Mouse (Mus musculus): ENCODE results near the gene Kcna5. TPM values are rescaled to one million over a fixed set of nuclear protein-coding genes. Genes with fewer than 3 reads are reported as not detected.

The Kcna5 gene
- polyA plus RNA-seq, 2 experiments: 0.03 to 0.04 TPM

GRCm38 (mm10) chr6:126531306-126531705 is 3.9 kb downstream of the Kcna5 start:
- no peak for ATAC-seq (ENCODE audit: insufficient read depth)
- H3K4me3 ChIP-seq (ENCODE audit: insufficient read depth in 1 of 2, low read depth in 2 of 2, low read length in 2 of 2): no peak overlapping the region
- no peaks in the 10 kb centered on the region for H3K4me1 ChIP-seq (replicated peaks; ENCODE audit: control insufficient read depth in 2 of 2, insufficient read depth in 2 of 2, low read length in 1 of 2)
- H3K27me3 ChIP-seq (ENCODE audit: control insufficient read depth, insufficient read depth, low read length): peaks cover 7% of the 10 kb centered on the region
- H3K36me3 ChIP-seq (replicated peaks; ENCODE audit: control insufficient read depth, insufficient read depth, low read depth): no peaks in the 10 kb centered on the region
- H3K9ac ChIP-seq (replicated peaks): no peak overlapping the region
- no peak overlapping the region for H3K27ac ChIP-seq
- TF ChIP-seq CTCF (IDR thresholded peaks at IDR 0.05; ENCODE audit: low read depth) (no peak), EP300 (IDR thresholded peaks at IDR 0.05; ENCODE audit: low read depth) (no peak)
- WGBS (ENCODE audit: insufficient replicate concordance): 57% methylated on average over 4 of the region's 4 CpGs
- no peaks in the 10 kb centered on the region for H3K9me3 ChIP-seq (ENCODE audit: control insufficient read depth, low read length)
- DNase-seq (ENCODE audit: low read depth in 3 of 3, low spot score in 3 of 3): no peak
- no peak overlapping the region for H3K4me2 ChIP-seq (ENCODE audit: low read depth)

- H3K36me3 ChIP-seq (replicated peaks; ENCODE audit: control insufficient read depth, insufficient read depth, low read depth): no peaks in the 10 kb centered on the region
- no peak overlapping the region for H3K4me3 ChIP-seq (ENCODE audit: insufficient read depth in 1 of 2, low read depth in 2 of 2, low read length in 2 of 2)
- DNase-seq (ENCODE audit: low read depth in 3 of 3, low spot score in 3 of 3): no peak
- no peaks in the 10 kb centered on the region for H3K4me1 ChIP-seq (replicated peaks; ENCODE audit: control insufficient read depth in 2 of 2, insufficient read depth in 2 of 2, low read length in 1 of 2)
- H3K9me3 ChIP-seq (ENCODE audit: control insufficient read depth, low read length): no peaks in the 10 kb centered on the region
- WGBS (ENCODE audit: insufficient replicate concordance): 33% methylated on average over 3 of the region's 3 CpGs
- no peak overlapping the region for H3K4me2 ChIP-seq (ENCODE audit: low read depth)
- H3K27ac ChIP-seq: no peak overlapping the region
- H3K9ac ChIP-seq (replicated peaks): no peak overlapping the region
- TF ChIP-seq EP300 (IDR thresholded peaks at IDR 0.05; ENCODE audit: low read depth): no peak
- no peak for TF ChIP-seq CTCF (IDR thresholded peaks at IDR 0.05; ENCODE audit: low read depth)
- no peak for ATAC-seq (ENCODE audit: insufficient read depth)
- peaks cover 2% of the 10 kb centered on the region for H3K27me3 ChIP-seq (ENCODE audit: control insufficient read depth, insufficient read depth, low read length)
Measured at GRCm38 (mm10) chr6:126530019-126530418, 5.2 kb downstream of the Kcna5 start.

GRCm38 (mm10) chr6:126514720-126515119 is 20.5 kb downstream of the Kcna5 start:
- no peak overlapping the region for H3K27ac ChIP-seq
- no peak for DNase-seq (ENCODE audit: low read depth in 3 of 3, low spot score in 3 of 3)
- no peaks in the 10 kb centered on the region for H3K36me3 ChIP-seq (replicated peaks; ENCODE audit: control insufficient read depth, insufficient read depth, low read depth)
- ATAC-seq (ENCODE audit: insufficient read depth): no peak
- WGBS (ENCODE audit: insufficient replicate concordance): 60% methylated on average over 10 of the region's 10 CpGs
- H3K4me3 ChIP-seq (ENCODE audit: insufficient read depth in 1 of 2, low read depth in 2 of 2, low read length in 2 of 2): no peak overlapping the region
- TF ChIP-seq EP300 (IDR thresholded peaks at IDR 0.05; ENCODE audit: low read depth) (no peak), CTCF (IDR thresholded peaks at IDR 0.05; ENCODE audit: low read depth) (no peak)
- no peak overlapping the region for H3K9ac ChIP-seq (replicated peaks)
- H3K9me3 ChIP-seq (ENCODE audit: control insufficient read depth, low read length): no peaks in the 10 kb centered on the region
- H3K4me1 ChIP-seq (replicated peaks; ENCODE audit: control insufficient read depth in 2 of 2, insufficient read depth in 2 of 2, low read length in 1 of 2): no peaks in the 10 kb centered on the region
- H3K4me2 ChIP-seq (ENCODE audit: low read depth): no peak overlapping the region
- H3K27me3 ChIP-seq (ENCODE audit: control insufficient read depth, insufficient read depth, low read length): no peaks in the 10 kb centered on the region

GRCm38 (mm10) chr6:126513714-126514248 is 21.4 kb downstream of the Kcna5 start:
- no peak for ATAC-seq (ENCODE audit: insufficient read depth)
- H3K27ac ChIP-seq: no peak overlapping the region
- H3K27me3 ChIP-seq (ENCODE audit: control insufficient read depth, insufficient read depth, low read length): no peaks in the 10 kb centered on the region
- WGBS (ENCODE audit: insufficient replicate concordance): 71% methylated on average over 3 of the region's 3 CpGs
- H3K4me3 ChIP-seq (ENCODE audit: insufficient read depth in 1 of 2, low read depth in 2 of 2, low read length in 2 of 2): no peak overlapping the region
- no peaks in the 10 kb centered on the region for H3K4me1 ChIP-seq (replicated peaks; ENCODE audit: control insufficient read depth in 2 of 2, insufficient read depth in 2 of 2, low read length in 1 of 2)
- DNase-seq (ENCODE audit: low read depth in 3 of 3, low spot score in 3 of 3): no peak
- H3K4me2 ChIP-seq (ENCODE audit: low read depth): no peak overlapping the region
- H3K9ac ChIP-seq (replicated peaks): no peak overlapping the region
- H3K9me3 ChIP-seq (ENCODE audit: control insufficient read depth, low read length): no peaks in the 10 kb centered on the region
- TF ChIP-seq EP300 (IDR thresholded peaks at IDR 0.05; ENCODE audit: low read depth) (no peak), CTCF (IDR thresholded peaks at IDR 0.05; ENCODE audit: low read depth) (no peak)
- no peaks in the 10 kb centered on the region for H3K36me3 ChIP-seq (replicated peaks; ENCODE audit: control insufficient read depth, insufficient read depth, low read depth)

- H3K36me3 ChIP-seq (replicated peaks; ENCODE audit: control insufficient read depth, insufficient read depth, low read depth): no peaks in the 10 kb centered on the region
- H3K4me3 ChIP-seq (ENCODE audit: insufficient read depth in 1 of 2, low read depth in 2 of 2, low read length in 2 of 2): no peak overlapping the region
- H3K9ac ChIP-seq (replicated peaks): no peak overlapping the region
- DNase-seq (ENCODE audit: low read depth in 3 of 3, low spot score in 3 of 3) (no peak), ATAC-seq (ENCODE audit: insufficient read depth) (no peak)
- H3K4me2 ChIP-seq (ENCODE audit: low read depth): no peak overlapping the region
- no peak overlapping the region for H3K27ac ChIP-seq
- WGBS (ENCODE audit: insufficient replicate concordance): 73% methylated on average over 3 of the region's 3 CpGs
- no peaks in the 10 kb centered on the region for H3K9me3 ChIP-seq (ENCODE audit: control insufficient read depth, low read length)
- TF ChIP-seq CTCF (IDR thresholded peaks at IDR 0.05; ENCODE audit: low read depth) (no peak), EP300 (IDR thresholded peaks at IDR 0.05; ENCODE audit: low read depth) (no peak)
- no peaks in the 10 kb centered on the region for H3K27me3 ChIP-seq (ENCODE audit: control insufficient read depth, insufficient read depth, low read length)
- H3K4me1 ChIP-seq (replicated peaks; ENCODE audit: control insufficient read depth in 2 of 2, insufficient read depth in 2 of 2, low read length in 1 of 2): no peaks in the 10 kb centered on the region
Measured at GRCm38 (mm10) chr6:126513154-126513553, 22.1 kb downstream of the Kcna5 start.
